ENCODE assay signal across 12 mouse cellular contexts in genomic region chr14:75904972-75905371, GRCm38 (mm10). TPM values are rescaled to one million over a fixed set of nuclear protein-coding genes. Genes with fewer than 3 reads are reported as not detected.
"Had no signal": no experiment of that assay in that cellular context is flagged by ENCODE, and none has a peak within 500 bp of the region (broad histone marks: within the 10 kb centered on the region; RNA-seq: fewer than 3 reads in every experiment).

No protein-coding gene starts in this region.

- ATAC-seq: midbrain, embryonic 13.5 days; midbrain, embryonic 15.5 days had no signal

- DNase-seq: lung, adult 18-20 months; lung, embryonic 14.5 days; lung, postnatal 10 days; lung, postnatal 4 days; right cerebral cortex, postnatal 14 days; right cerebral cortex, postnatal 4 days; thymus, adult 2 months; thymus, postnatal 25 days; thymus, postnatal 4 days had no signal

RNA-seq across cellular contexts. Expression of gene Kctd4, which starts 49.8 kb away (rescaled TPM):
- total RNA-seq: monocyte, adult 5-6 weeks had no signal
